Mouse (Mus musculus) G1E-ER4 (cell line): ENCODE results near the gene Il25. TPM values are rescaled to one million over a fixed set of nuclear protein-coding genes. Genes with fewer than 3 reads are reported as not detected.

Source experiments
- GATA1 ChIP-seq: IDR thresholded peaks from one replicate; pipeline ENCODE4 v1.8.0; 2012; ENCODE audit warnings: low read length, inconsistent platforms
- polyA plus RNA-seq: library from polyadenylated mRNA; stranded (reverse); fragments of >175 nt; gene quantifications from 2 replicates; pipeline ENCODE4 v1.2.3, GENCODE M21; 2012

Gene Il25
- polyA plus RNA-seq, 1 experiment, result not detected

DNA sequence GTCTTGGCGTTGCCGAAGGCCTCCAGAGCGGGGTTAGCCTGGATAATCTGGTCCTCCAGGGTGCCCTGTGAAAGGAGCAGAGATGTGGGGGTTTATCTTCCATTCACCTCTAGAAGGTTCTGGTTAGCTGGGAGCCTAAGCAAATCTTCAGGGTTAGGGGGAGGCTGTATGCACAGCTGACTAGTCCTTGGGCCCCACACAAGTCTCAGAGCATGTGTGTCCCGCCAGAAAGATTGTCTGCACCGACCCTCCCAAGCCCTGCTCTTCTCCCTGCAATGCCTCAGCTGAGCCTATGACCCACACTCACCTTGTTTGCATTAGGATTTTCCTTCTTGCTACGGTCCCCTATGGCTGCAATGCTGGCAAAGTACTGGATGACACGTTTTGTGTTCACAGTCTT lies 30.2 kb downstream of the Il25 start:
- TF ChIP-seq GATA1, result no peak

DNA sequence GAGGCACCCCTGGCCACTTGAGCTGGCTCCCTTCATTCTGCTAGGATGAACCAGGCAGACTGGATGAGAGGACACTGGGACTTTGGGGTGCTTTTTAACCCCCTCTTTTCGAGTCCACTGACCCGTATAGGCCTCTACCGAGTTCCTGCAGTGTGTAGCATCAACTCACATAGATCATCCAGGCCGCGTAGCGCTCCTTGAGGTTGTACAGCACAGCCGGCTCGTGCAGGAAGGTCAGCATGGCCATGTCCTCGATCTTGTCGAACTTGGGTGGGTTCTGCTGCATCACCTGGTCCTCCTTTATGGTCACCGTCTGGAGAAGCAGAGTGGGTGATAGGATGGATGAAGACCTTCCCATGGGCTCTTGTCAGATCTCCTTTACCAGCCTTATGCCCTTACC lies 31.2 kb downstream of the Il25 start:
- no peak for TF ChIP-seq GATA1

DNA sequence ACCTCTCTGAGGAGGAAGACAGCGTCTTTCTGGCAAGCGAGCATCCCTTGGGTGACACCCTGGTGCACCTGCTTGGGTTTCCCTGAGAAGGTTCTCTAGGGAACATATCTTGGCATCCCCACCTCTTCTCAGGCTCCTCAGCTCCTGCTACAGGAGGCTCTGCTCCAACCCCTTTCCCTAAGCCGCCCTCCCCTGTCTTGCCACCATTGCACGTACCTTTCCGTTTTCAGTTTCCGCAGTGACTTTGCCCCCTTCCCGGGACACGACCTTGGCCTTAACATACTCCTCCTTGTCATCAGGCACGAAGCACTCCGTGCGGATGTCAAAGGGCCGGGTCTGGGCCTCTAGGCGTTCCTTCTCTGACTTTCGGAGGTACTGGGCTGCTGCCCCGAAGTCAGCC lies 32.5 kb downstream of the Il25 start:
- TF ChIP-seq GATA1, result no peak

DNA sequence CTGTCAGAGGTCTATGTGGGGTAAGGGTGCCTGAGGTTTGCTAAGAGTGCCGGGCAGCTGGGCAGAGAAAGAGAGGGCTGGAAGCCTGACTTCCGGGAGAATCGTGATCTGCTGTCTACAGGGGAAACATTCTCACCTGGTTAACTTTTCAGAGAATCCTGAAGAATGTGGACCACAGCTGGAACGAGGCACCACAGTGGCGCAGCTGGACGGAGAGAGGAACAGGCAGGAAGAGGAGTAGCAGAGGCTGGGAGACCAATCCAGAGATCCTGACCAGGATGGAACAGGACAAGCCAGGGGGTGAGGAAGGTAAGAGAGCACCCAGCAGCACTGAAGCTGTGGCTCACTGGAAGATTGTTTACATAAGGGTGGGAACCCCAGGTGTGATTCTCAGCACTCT lies 33.1 kb downstream of the Il25 start:
- no peak for TF ChIP-seq GATA1

DNA sequence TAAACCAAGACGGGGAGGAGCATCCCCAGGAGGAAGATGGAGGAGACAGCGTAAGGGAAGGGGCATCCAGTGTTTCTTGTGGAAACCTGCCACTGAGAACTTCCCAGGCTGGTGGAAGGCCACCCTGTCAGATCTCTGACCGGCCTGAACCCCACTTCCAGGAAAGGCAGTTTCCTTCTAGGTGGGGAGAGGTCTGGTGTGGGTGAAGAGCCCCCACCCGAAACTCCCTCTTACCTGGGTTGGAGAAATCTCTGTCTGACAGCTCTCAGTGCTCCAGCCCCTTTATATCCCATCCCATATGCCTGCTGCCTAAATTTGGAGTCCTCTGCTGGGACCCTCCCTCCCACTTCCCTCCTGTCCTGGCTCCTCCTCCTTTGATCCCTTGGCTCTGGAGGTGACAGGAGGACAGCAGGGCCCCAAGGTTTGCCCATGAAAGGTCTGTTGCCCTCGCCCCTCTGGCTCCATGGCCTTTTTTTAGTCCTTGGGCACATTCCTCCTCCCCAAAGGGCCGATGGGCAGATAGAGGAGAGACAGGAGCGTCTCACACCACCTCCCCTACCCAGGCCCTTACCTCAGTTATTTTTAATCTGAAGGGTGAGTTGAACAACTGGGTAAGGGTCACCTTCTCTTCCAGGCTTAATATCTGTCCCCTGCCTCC lies 34.0 kb downstream of the Il25 start, which contains the start of gene Myh6:
Myh6 (minus strand) TSS at position 608 of the 658 bp plus-strand sequence.
- no peak for TF ChIP-seq GATA1

DNA sequence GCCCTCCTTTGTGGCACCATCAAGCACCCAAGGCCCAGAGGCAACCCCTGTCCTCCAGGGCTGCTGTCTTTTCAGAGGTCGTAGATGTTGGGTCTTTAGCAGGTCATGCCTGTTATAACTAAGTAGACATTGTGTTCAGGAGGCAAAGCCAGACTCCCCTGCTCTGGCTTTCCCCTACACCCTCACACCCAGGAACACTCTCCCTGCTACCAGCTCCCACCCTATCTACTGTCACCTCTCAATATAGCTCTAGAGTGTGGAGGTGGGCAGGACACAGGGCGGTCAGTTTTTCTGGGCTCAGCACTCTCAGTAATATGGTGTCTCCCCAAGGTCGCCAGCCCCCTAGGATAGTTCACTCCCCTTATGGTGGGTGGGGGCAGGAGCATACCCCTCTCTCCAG lies 35.4 kb downstream of the Il25 start:
- no peak for TF ChIP-seq GATA1

DNA sequence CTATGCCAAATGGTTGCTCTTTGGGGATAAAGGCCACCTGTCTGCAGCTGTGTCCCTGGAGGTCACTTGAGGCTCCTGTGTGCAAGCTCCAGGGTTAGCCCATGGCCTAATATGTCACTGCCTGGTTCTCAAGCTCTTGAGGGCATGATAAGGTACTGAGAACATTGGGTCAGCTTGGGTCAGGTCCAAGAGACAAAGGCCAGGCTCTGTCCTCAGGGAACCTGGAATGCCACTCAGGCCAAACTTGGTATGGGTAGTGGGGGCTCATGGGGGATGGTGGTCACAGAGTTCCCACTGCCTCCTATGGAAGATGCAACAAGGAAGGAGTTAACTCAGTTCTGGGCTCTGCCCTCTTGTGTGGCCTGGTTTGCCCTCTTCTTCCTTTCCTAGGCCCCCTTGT lies 35.8 kb downstream of the Il25 start:
- no peak for TF ChIP-seq GATA1

DNA sequence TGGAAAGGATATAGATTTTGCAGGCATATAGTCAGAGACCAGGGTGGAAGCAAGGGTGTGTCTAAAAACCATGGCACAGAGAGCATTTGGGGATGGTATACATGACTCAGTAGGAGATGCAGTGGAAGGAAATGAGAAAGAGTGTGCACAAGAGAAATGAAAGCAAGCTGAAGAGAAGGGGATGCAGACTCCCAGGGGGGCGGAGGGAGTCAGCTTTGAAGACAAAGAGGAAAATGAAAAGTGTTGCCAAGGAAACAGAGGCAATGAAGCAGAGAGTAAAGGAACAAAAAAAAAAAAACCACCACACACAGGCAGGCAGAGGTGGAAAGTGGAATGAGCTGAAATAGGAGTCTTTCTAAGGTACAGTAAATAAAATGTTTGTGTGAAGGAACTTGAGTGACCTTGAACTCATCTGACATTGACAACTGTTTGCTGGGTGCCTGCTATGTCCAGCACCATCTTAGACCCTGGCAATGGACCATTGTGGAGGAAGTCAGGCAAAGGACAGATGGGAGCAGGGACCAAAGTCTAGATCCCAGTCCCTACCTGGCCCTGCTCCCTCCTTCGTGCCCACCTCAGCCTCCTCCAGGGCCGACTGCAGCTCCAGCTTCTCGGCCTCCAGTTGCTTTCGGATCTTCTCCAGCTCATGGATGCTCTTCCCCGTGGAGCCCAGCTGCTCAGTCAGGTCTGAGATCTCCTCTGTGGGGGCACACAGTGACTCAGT lies 41.7 kb downstream of the Il25 start:
- TF ChIP-seq GATA1, result no peak

DNA sequence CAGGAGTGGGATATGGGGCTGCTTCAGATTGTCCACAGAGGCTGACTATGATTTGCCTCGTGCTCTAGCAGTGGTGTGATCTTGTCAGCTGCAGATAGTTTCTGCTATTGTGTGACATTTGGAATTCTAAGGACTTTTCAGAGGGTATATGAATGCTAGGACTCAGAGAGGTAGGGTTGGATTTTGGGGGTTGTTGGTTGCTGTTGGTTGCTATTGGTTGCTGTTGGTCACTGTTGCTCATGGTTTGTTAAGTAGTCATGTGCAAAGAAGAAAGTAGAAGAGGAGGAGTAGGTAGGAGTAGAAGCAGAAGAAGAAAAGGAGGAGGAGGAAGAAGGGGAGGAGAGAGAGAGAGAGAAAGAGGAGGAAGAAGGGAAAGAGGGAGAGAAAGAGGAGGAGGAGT lies 44.1 kb downstream of the Il25 start, which contains the start of gene Gm17428:
Gm17428 (plus strand) TSS at position 301 of the 400 bp plus-strand sequence.
- no peak for TF ChIP-seq GATA1

DNA sequence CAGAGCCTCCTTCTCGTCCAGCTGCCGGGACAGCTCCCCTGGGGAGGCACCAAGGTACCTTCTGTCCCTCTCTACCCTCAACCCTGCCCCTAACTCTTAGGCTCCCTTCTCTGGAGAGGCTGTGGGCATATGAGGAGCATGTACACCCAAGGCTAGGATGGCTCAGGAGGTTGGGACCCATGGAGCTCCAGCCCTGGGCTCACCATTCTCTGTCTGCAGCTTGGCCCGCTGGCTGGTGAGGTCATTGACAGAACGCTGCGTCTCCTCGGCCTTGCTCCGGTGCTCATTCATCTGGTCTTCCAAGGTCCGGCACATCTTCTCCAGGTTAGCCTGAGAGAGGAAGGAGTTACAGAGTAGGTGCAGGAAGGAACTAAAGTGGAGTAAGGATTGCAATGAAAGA lies 46.2 kb downstream of the Il25 start:
- TF ChIP-seq GATA1, result no peak

DNA sequence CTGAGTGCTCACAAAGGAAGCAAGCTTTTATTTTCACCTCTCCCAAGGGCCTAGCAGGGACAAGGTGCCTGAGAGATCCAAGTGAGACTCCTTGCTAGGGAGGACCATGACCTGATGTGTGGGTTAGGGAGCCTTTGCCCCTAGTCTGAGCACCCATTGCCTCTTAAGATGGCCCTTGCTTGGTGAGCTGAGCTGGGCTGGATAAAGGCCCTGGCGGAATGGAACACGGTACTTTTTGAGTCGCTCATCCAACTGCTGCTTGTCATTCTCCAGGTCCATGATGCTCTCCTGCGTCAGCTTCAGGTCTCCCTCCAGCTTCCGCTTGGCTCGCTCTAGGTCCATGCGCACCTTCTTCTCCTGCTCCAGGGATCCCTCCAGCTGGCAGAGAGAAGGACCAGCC lies 49.4 kb downstream of the Il25 start:
- TF ChIP-seq GATA1, result no peak

Other genes with a start within 250 kb of the Il25 start
- gene 1700123O20Rik, start 246.5 kb upstream of the Il25 start, polyA plus RNA-seq, result 6.6 and 9.8 TPM in 2 replicates
- gene Acin1, start 245.8 kb upstream of the Il25 start, polyA plus RNA-seq, result 516 and 685 TPM in 2 replicates
- gene Gm29776, start 233.9 kb upstream of the Il25 start, polyA plus RNA-seq, result not detected in 2 replicates
- not detected in 2 replicates for gene Cebpe, start 220.5 kb upstream of the Il25 start, polyA plus RNA-seq
- 79.2 and 81.1 TPM in 2 replicates for gene Slc7a8, start 150.7 kb upstream of the Il25 start, polyA plus RNA-seq
- not detected in 2 replicates for gene Rnf212b, start 118.6 kb upstream of the Il25 start, polyA plus RNA-seq
- gene Homez, start 61.7 kb upstream of the Il25 start, polyA plus RNA-seq, result 1.5 and 1.6 TPM in 2 replicates
- gene Ppp1r3e, start 55.1 kb upstream of the Il25 start, polyA plus RNA-seq, result 1.3 and 2.3 TPM in 2 replicates
- gene Bcl2l2, start 49.3 kb upstream of the Il25 start, polyA plus RNA-seq, result 41.2 and 42.5 TPM in 2 replicates
- 5.5 and 10.3 TPM in 2 replicates for gene Gm20521, start 49.3 kb upstream of the Il25 start, polyA plus RNA-seq
- 412 and 528 TPM in 2 replicates for gene Pabpn1, start 40.2 kb upstream of the Il25 start, polyA plus RNA-seq
- gene Slc22a17, start 19.6 kb upstream of the Il25 start, polyA plus RNA-seq, result not detected in 2 replicates
- 0.04 TPM in 1 of 2 replicates, not detected in the other for gene Efs, start 6.6 kb upstream of the Il25 start, polyA plus RNA-seq
- gene Cmtm5, start 3.6 kb downstream of the Il25 start, polyA plus RNA-seq, result not detected in 2 replicates
- gene Myh6, start 34.2 kb downstream of the Il25 start, polyA plus RNA-seq, result 0.01 TPM in 1 of 2 replicates, not detected in the other
- gene Gm17428, start 44.2 kb downstream of the Il25 start, polyA plus RNA-seq, result not detected in 2 replicates
- 0.04 and 0.05 TPM in 2 replicates for gene Myh7, start 61.9 kb downstream of the Il25 start, polyA plus RNA-seq
- gene Ngdn, start 82.8 kb downstream of the Il25 start, polyA plus RNA-seq, result 39.2 and 43.5 TPM in 2 replicates
- gene Zfhx2, start 159.6 kb downstream of the Il25 start, polyA plus RNA-seq, result 1.9 and 2.3 TPM in 2 replicates
- 4.0 and 4.4 TPM in 2 replicates for gene Thtpa, start 162.1 kb downstream of the Il25 start, polyA plus RNA-seq
- gene Ap1g2, start 173.9 kb downstream of the Il25 start, polyA plus RNA-seq, result 16.8 and 21.9 TPM in 2 replicates
- gene Jph4, start 184.2 kb downstream of the Il25 start, polyA plus RNA-seq, result 0.02 TPM in 1 of 2 replicates, not detected in the other